Mouse (Mus musculus) lung, postnatal 0 days (tissue): ENCODE results near the gene Gimap1.

Experiments
- CTCF ChIP-seq: IDR thresholded peaks from 2 replicates; pipeline ENCODE4 v1.5.1; 2016; ENCODE audit warnings: antibody characterized with exemption, mild to moderate bottlenecking
- EP300 ChIP-seq: IDR thresholded peaks from 2 replicates; pipeline ENCODE4 v1.6.1; 2016; ENCODE audit warnings: antibody characterized with exemption, mild to moderate bottlenecking, control low read depth

- TF ChIP-seq CTCF (no peak), EP300 (no peak)
These were observed 1.2 kb upstream of the Gimap1 start for GRCm38 (mm10) chr6:48737688-48738087.
